In the genomic region with DNA sequence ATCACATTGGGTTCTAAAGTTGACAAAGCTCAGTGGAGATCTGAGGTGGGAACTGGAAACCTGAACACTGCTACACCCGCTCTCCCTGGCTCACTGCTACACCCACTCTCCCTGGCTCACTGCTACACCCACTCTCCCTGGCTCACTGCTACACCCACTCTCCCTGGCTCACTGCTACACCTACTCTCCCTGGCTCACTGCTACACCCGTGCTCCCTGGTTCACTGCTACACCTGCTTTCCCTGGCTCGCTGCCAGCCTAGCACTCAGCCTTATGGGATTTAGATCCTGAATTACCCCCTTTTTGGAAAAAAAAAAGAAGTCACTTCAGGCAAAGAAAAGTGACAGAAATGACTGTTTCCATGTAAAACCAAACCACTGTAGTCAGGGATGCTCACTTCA, we compare ENCODE assay signal across 24 mouse cellular contexts.
DNase-seq lines count a peak whose midpoint lies in the region; ATAC-seq lines count a peak whose summit lies in the region.
"Had no signal": no experiment of that assay in that cellular context is flagged by ENCODE, and none has a peak within 500 bp of the region (broad histone marks: within the 10 kb centered on the region; RNA-seq: fewer than 3 reads in every experiment).

No protein-coding gene starts in this region.

- no peak overlapping the region for H3K4me2 ChIP-seq in embryonic facial prominence, embryonic 14.5 days (ENCODE audit: low read depth, low read length)
- H3K4me2 ChIP-seq in midbrain, embryonic 16.5 days (ENCODE audit: low read length) = no peak overlapping the region
- no peak overlapping the region for H3K4me2 ChIP-seq in midbrain, embryonic 13.5 days (replicated peaks)
- H3K4me2 ChIP-seq in liver, embryonic 13.5 days = peak overlapping the region; percentile 62
- H3K4me2 ChIP-seq: embryonic facial prominence, embryonic 12.5 days; kidney, embryonic 15.5 days; limb, embryonic 12.5 days; lung, embryonic 14.5 days had no signal

- 61% methylated on average over 3 of the region's 3 CpGs for WGBS in embryonic facial prominence, embryonic 14.5 days
- 78% methylated on average over 3 of the region's 3 CpGs for WGBS in embryonic facial prominence, embryonic 10.5 days
- WGBS in midbrain, embryonic 16.5 days = 78% methylated on average over 3 of the region's 3 CpGs
- 69% methylated on average over 3 of the region's 3 CpGs for WGBS in midbrain, embryonic 13.5 days
- 41% methylated on average over 3 of the region's 3 CpGs for WGBS in liver, embryonic 13.5 days (ENCODE audit: insufficient replicate concordance)

- no peaks in the 10 kb centered on the region for H3K27me3 ChIP-seq in embryonic facial prominence, embryonic 14.5 days (replicated peaks; ENCODE audit: control insufficient read depth, insufficient read depth, low read length)
- no peaks in the 10 kb centered on the region for H3K27me3 ChIP-seq in embryonic facial prominence, embryonic 10.5 days (replicated peaks; ENCODE audit: low read depth, poor library complexity, severe bottlenecking)
- H3K27me3 ChIP-seq in midbrain, embryonic 16.5 days (ENCODE audit: control insufficient read depth, insufficient read depth, low read depth, low read length) = no peaks in the 10 kb centered on the region
- H3K27me3 ChIP-seq in midbrain, embryonic 13.5 days = no peaks in the 10 kb centered on the region
- H3K27me3 ChIP-seq in liver, embryonic 13.5 days = no peaks in the 10 kb centered on the region
- H3K27me3 ChIP-seq: embryonic facial prominence, embryonic 12.5 days; kidney, embryonic 15.5 days; limb, embryonic 12.5 days had no signal

- no peak overlapping the region for H3K9ac ChIP-seq in embryonic facial prominence, embryonic 14.5 days (ENCODE audit: low read depth, low read length)
- 0 out of 2 replicates have a peak overlapping the region, but pooled peaks have one; percentile 10 for H3K9ac ChIP-seq in midbrain, embryonic 16.5 days (ENCODE audit: low read depth, low read length)
- no peak overlapping the region for H3K9ac ChIP-seq in midbrain, embryonic 13.5 days (replicated peaks)
- H3K9ac ChIP-seq in liver, embryonic 13.5 days = peak overlapping the region; percentile 62
- H3K9ac ChIP-seq: embryonic facial prominence, embryonic 12.5 days; kidney, embryonic 15.5 days; limb, embryonic 12.5 days; lung, embryonic 14.5 days had no signal

- no peak for ATAC-seq in embryonic facial prominence, embryonic 14.5 days (ENCODE audit: low read depth)
- no peak for ATAC-seq in midbrain, embryonic 16.5 days
- ATAC-seq in midbrain, embryonic 13.5 days = no peak
- ATAC-seq in liver, embryonic 13.5 days (ENCODE audit: low read depth) = no peak
- ATAC-seq in monocyte, adult 5-6 weeks (replicated peaks; ENCODE audit: insufficient number of reproducible peaks, low FRiP score, low TSS enrichment, poor library complexity, severe bottlenecking) = no peak
- ATAC-seq: hindbrain, postnatal 0 days; intestine, embryonic 16.5 days had no signal

- H3K4me3 ChIP-seq in embryonic facial prominence, embryonic 14.5 days (ENCODE audit: low read depth, low read length) = no peak overlapping the region
- H3K4me3 ChIP-seq in embryonic facial prominence, embryonic 10.5 days = no peak overlapping the region
- no peak overlapping the region for H3K4me3 ChIP-seq in midbrain, embryonic 16.5 days (ENCODE audit: low read depth, low read length)
- no peak overlapping the region for H3K4me3 ChIP-seq in midbrain, embryonic 13.5 days (replicated peaks)
- no peak overlapping the region; the same call in 1 of the 2 replicates for H3K4me3 ChIP-seq in liver, embryonic 13.5 days (replicated peaks)
- H3K4me3 ChIP-seq: embryonic facial prominence, embryonic 12.5 days; hindbrain, embryonic 10.5 days; kidney, embryonic 15.5 days; limb, embryonic 12.5 days had no signal

- no peaks in the 10 kb centered on the region for H3K4me1 ChIP-seq in embryonic facial prominence, embryonic 14.5 days (ENCODE audit: control insufficient read depth, insufficient read depth, low read length)
- H3K4me1 ChIP-seq in embryonic facial prominence, embryonic 10.5 days = no peaks in the 10 kb centered on the region
- peaks cover 5% of the 10 kb centered on the region for H3K4me1 ChIP-seq in midbrain, embryonic 16.5 days (ENCODE audit: control insufficient read depth, insufficient read depth, low read length)
- H3K4me1 ChIP-seq in midbrain, embryonic 13.5 days (replicated peaks) = no peaks in the 10 kb centered on the region
- peaks cover 76% of the 10 kb centered on the region for H3K4me1 ChIP-seq in liver, embryonic 13.5 days (replicated peaks)
- H3K4me1 ChIP-seq: embryonic facial prominence, embryonic 12.5 days; limb, embryonic 12.5 days had no signal

- H3K9me3 ChIP-seq in embryonic facial prominence, embryonic 14.5 days (ENCODE audit: control insufficient read depth, low read length) = no peaks in the 10 kb centered on the region
- no peaks in the 10 kb centered on the region for H3K9me3 ChIP-seq in embryonic facial prominence, embryonic 10.5 days
- no peaks in the 10 kb centered on the region for H3K9me3 ChIP-seq in midbrain, embryonic 16.5 days (replicated peaks; ENCODE audit: control insufficient read depth, low read length, poor library complexity, severe bottlenecking)
- no peaks in the 10 kb centered on the region for H3K9me3 ChIP-seq in midbrain, embryonic 13.5 days
- no peaks in the 10 kb centered on the region for H3K9me3 ChIP-seq in liver, embryonic 13.5 days (replicated peaks)
- H3K9me3 ChIP-seq: embryonic facial prominence, embryonic 12.5 days; hindbrain, embryonic 10.5 days; kidney, embryonic 15.5 days; limb, embryonic 12.5 days had no signal

- H3K27ac ChIP-seq in embryonic facial prominence, embryonic 14.5 days (replicated peaks; ENCODE audit: low read depth, low read length) = no peak overlapping the region
- H3K27ac ChIP-seq in embryonic facial prominence, embryonic 10.5 days (replicated peaks) = no peak overlapping the region
- H3K27ac ChIP-seq in midbrain, embryonic 16.5 days (ENCODE audit: low read length) = no peak overlapping the region
- H3K27ac ChIP-seq in midbrain, embryonic 13.5 days = no peak overlapping the region
- peak overlapping the region; percentile 99 for H3K27ac ChIP-seq in liver, embryonic 13.5 days
- H3K27ac ChIP-seq: embryonic facial prominence, embryonic 12.5 days; hindbrain, embryonic 10.5 days; hindbrain, postnatal 0 days; kidney, embryonic 15.5 days; limb, embryonic 12.5 days; stomach, postnatal 0 days had no signal

- peak; percentile 41 for DNase-seq in embryonic facial prominence, embryonic 14.5 days (ENCODE audit: low spot score)
- DNase-seq in embryonic facial prominence, embryonic 10.5 days (ENCODE audit: low spot score) = no peak
- DNase-seq in liver, embryonic 13.5 days = peak; percentile 32
- no peak for DNase-seq in urinary bladder, postnatal 10 days (ENCODE audit: low spot score)
- DNase-seq in adrenal gland, adult 8-10 months = no peak
- DNase-seq: adrenal gland, postnatal 14 days; cerebellum, adult 11 months; cerebellum, postnatal 14 days; heart, postnatal 10 days; kidney, postnatal 36 days; layer of hippocampus, postnatal 36 days; lung, embryonic 14.5 days; lung, postnatal 36 days; right cerebral cortex, postnatal 14 days had no signal

- H3K36me3 ChIP-seq in embryonic facial prominence, embryonic 14.5 days (ENCODE audit: control insufficient read depth, insufficient read depth, low read length) = no peaks in the 10 kb centered on the region
- H3K36me3 ChIP-seq in embryonic facial prominence, embryonic 10.5 days (replicated peaks) = no peaks in the 10 kb centered on the region
- no peaks in the 10 kb centered on the region for H3K36me3 ChIP-seq in midbrain, embryonic 16.5 days (ENCODE audit: control insufficient read depth, insufficient read depth, low read length)
- H3K36me3 ChIP-seq in midbrain, embryonic 13.5 days = no peaks in the 10 kb centered on the region
- H3K36me3 ChIP-seq in liver, embryonic 13.5 days = no peaks in the 10 kb centered on the region
- H3K36me3 ChIP-seq: embryonic facial prominence, embryonic 12.5 days; hindbrain, embryonic 10.5 days; kidney, embryonic 15.5 days; limb, embryonic 12.5 days had no signal

Comparison
In these comparisons a context has a peak if more than half of its experiments do, and no peak if none do; other contexts are left out.
1. DNase-seq: peak in embryonic facial prominence, embryonic 14.5 days (single experiment) and liver, embryonic 13.5 days (single experiment); none in embryonic facial prominence, embryonic 10.5 days (single experiment), urinary bladder, postnatal 10 days (single experiment) and adrenal gland, adult 8-10 months (single experiment).
2. H3K9ac ChIP-seq: peak in midbrain, embryonic 16.5 days (single experiment) and liver, embryonic 13.5 days (single experiment); none in embryonic facial prominence, embryonic 14.5 days (single experiment) and midbrain, embryonic 13.5 days (single experiment).